In genomic region chr12:84384644-84385081, GRCm38 (mm10) we compare ENCODE assay signal across 8 mouse cellular contexts. TPM values are rescaled to one million over a fixed set of nuclear protein-coding genes. Genes with fewer than 3 reads are reported as not detected.
DNase-seq lines count a peak whose midpoint lies in the region; ATAC-seq and TF ChIP-seq lines count a peak whose summit lies in the region.

No protein-coding gene starts in this region.

- TF ChIP-seq CTCF in heart, adult 2 months (IDR thresholded peaks at IDR 0.05), result no peak
- TF ChIP-seq CTCF in small intestine, adult 2 months (IDR thresholded peaks at IDR 0.05; ENCODE audit: extremely low read depth, insufficient read length, insufficient replicate concordance, low read depth, low read length), result no peak

- H3K36me3 ChIP-seq in heart, adult 2 months (ENCODE audit: control insufficient read depth, insufficient read depth, low read length), result no peaks in the 10 kb centered on the region; the same call in none of the 2 replicates
- H3K36me3 ChIP-seq in small intestine, adult 2 months (ENCODE audit: control insufficient read depth, insufficient read depth, low read length), result peaks cover 55% of the 10 kb centered on the region
- H3K36me3 ChIP-seq in midbrain, embryonic 14.5 days (ENCODE audit: control insufficient read depth, insufficient read depth, low read length), result peaks cover 8% of the 10 kb centered on the region; the same call in 1 of the 2 replicates

- no peak for ATAC-seq in midbrain, embryonic 14.5 days (ENCODE audit: low FRiP score, low TSS enrichment)

- WGBS in heart, adult 2 months, result 40% methylated on average over 5 of the region's 5 CpGs
- 18% methylated on average over 5 of the region's 5 CpGs for WGBS in small intestine, adult 2 months
- 88% methylated on average over 5 of the region's 5 CpGs for WGBS in midbrain, embryonic 14.5 days

- 0 out of 2 replicates have a peak, but pooled peaks have one; percentile 29 for TF ChIP-seq EP300 in heart, adult 2 months (IDR thresholded peaks at IDR 0.05; ENCODE audit: insufficient read depth, low read depth, low read length)

- H3K27ac ChIP-seq in heart, adult 2 months, result peak overlapping the region; percentile 76
- H3K27ac ChIP-seq in small intestine, adult 2 months (ENCODE audit: insufficient read depth, low read depth, low read length), result peak overlapping the region; percentile 80
- H3K27ac ChIP-seq in midbrain, embryonic 14.5 days (replicated peaks; ENCODE audit: low read depth, low read length), result no peak overlapping the region

- no peaks in the 10 kb centered on the region for H3K27me3 ChIP-seq in heart, adult 2 months (ENCODE audit: control insufficient read depth, insufficient read depth, low read length)
- no peaks in the 10 kb centered on the region for H3K27me3 ChIP-seq in small intestine, adult 2 months (ENCODE audit: control insufficient read depth, insufficient read depth, low read length)
- no peaks in the 10 kb centered on the region for H3K27me3 ChIP-seq in midbrain, embryonic 14.5 days (ENCODE audit: control insufficient read depth, insufficient read depth, low read length)

- H3K4me3 ChIP-seq in heart, adult 2 months, result no peak overlapping the region
- no peak overlapping the region for H3K4me3 ChIP-seq in small intestine, adult 2 months (ENCODE audit: low read depth, low read length)
- no peak overlapping the region for H3K4me3 ChIP-seq in midbrain, embryonic 14.5 days (replicated peaks; ENCODE audit: low read depth, low read length)

- no peak for TF ChIP-seq POLR2A in heart, adult 2 months (IDR thresholded peaks at IDR 0.05; ENCODE audit: insufficient read depth, low read depth, low read length)
- TF ChIP-seq POLR2A in small intestine, adult 2 months (IDR thresholded peaks at IDR 0.05; ENCODE audit: low read depth, low read length), result no peak

- no peak overlapping the region for H3K9ac ChIP-seq in heart, adult 2 months (ENCODE audit: low read depth, low read length)
- no peak overlapping the region for H3K9ac ChIP-seq in midbrain, embryonic 14.5 days (replicated peaks; ENCODE audit: low read length)

- DNase-seq in layer of hippocampus, postnatal 10 days (ENCODE audit: low spot score in 2 of 2), result peak; percentile 23 to 28
- DNase-seq in layer of hippocampus, adult 11-12 months (ENCODE audit: low spot score), result no peak
- peak; percentile 51 to 78 for DNase-seq in heart, adult 2 months
- DNase-seq in kidney, postnatal 25 days, result peak; percentile 79 to 92
- no peak for DNase-seq in midbrain, embryonic 14.5 days
- DNase-seq in embryo, embryonic 10.5 days (ENCODE audit: low spot score), result no peak
- no peak for DNase-seq in embryo, embryonic 11 days

- H3K9me3 ChIP-seq in midbrain, embryonic 14.5 days (ENCODE audit: control insufficient read depth, low read length), result no peaks in the 10 kb centered on the region

- H3K4me2 ChIP-seq in midbrain, embryonic 14.5 days (ENCODE audit: low read length), result no peak overlapping the region

- intact Hi-C loops in heart, adult 2 months (cut with DNase I), result no loop called here

- no peaks in the 10 kb centered on the region for H3K79me2 ChIP-seq in heart, adult 2 months (replicated peaks; ENCODE audit: control insufficient read depth, insufficient read depth, low read length)

- peaks cover 5% of the 10 kb centered on the region for H3K4me1 ChIP-seq in heart, adult 2 months (ENCODE audit: control insufficient read depth, insufficient read depth, low read length)
- peaks cover 3% of the 10 kb centered on the region; the same call in 1 of the 2 replicates for H3K4me1 ChIP-seq in small intestine, adult 2 months (ENCODE audit: control insufficient read depth, insufficient read depth, insufficient read length, low read length)
- no peaks in the 10 kb centered on the region for H3K4me1 ChIP-seq in midbrain, embryonic 14.5 days (ENCODE audit: control insufficient read depth, insufficient read depth, low read length)

RNA-seq across cellular contexts. Expression of gene Fam161b, which starts 23.0 kb away (rescaled TPM):
- total RNA-seq in layer of hippocampus, postnatal 10 days (2021), result 10 to 100 TPM in 1 of 2 experiments, 1 to 10 TPM in 1; 9.4 to 10.5 TPM
- total RNA-seq in heart, adult 2 months (2021), result 10 to 100 TPM in 1 of 2 experiments, 1 to 10 TPM in 1; 9.8 to 13.2 TPM
- polyA plus RNA-seq in heart, adult 2 months (2012; rRNA removed), result 4.1 and 6.8 TPM in 2 replicates
- polyA plus RNA-seq in small intestine, adult 2 months (2012; rRNA removed), result 0.14 and 0.34 TPM in 2 replicates
- 15.9 TPM in 2 replicates for polyA plus RNA-seq in midbrain, embryonic 14.5 days (2014; fragmentation: Nextera tagmentation; extraction: Ambion mirVana)

RNA-seq across cellular contexts. Expression of gene Coq6, which starts 23.2 kb away (rescaled TPM):
- total RNA-seq in layer of hippocampus, postnatal 10 days (2021), result 10 to 100 TPM; 26.2 to 28.3 TPM
- total RNA-seq in heart, adult 2 months (2021), result 100 to 1,000 TPM in 1 of 2 experiments, 10 to 100 TPM in 1; 91.8 to 102 TPM
- 104 and 119 TPM in 2 replicates for polyA plus RNA-seq in heart, adult 2 months (2012; rRNA removed)
- polyA plus RNA-seq in small intestine, adult 2 months (2012; rRNA removed), result 26.3 and 29.9 TPM in 2 replicates
- polyA plus RNA-seq in midbrain, embryonic 14.5 days (2014; fragmentation: Nextera tagmentation; extraction: Ambion mirVana), result 46.9 and 47.9 TPM in 2 replicates

RNA-seq across cellular contexts. Expression of gene Entpd5, which starts 24.2 kb away (rescaled TPM):
- total RNA-seq in layer of hippocampus, postnatal 10 days (2021), result 10 to 100 TPM; 22.0 to 25.1 TPM
- 10 to 100 TPM; 64.9 to 68.9 TPM for total RNA-seq in heart, adult 2 months (2021)
- polyA plus RNA-seq in heart, adult 2 months (2012; rRNA removed), result 38.6 and 88.3 TPM in 2 replicates
- polyA plus RNA-seq in small intestine, adult 2 months (2012; rRNA removed), result 10.9 and 15.5 TPM in 2 replicates
- 6.4 and 12.1 TPM in 2 replicates for polyA plus RNA-seq in midbrain, embryonic 14.5 days (2014; fragmentation: Nextera tagmentation; extraction: Ambion mirVana)

RNA-seq across cellular contexts. Expression of gene Bbof1, which starts 24.2 kb away (rescaled TPM):
- total RNA-seq in layer of hippocampus, postnatal 10 days (2021), result 1 to 10 TPM; 6.8 to 8.7 TPM
- total RNA-seq in heart, adult 2 months (2021), result 1 to 10 TPM; 1.7 to 2.0 TPM
- 0.31 and 0.59 TPM in 2 replicates for polyA plus RNA-seq in heart, adult 2 months (2012; rRNA removed)
- polyA plus RNA-seq in small intestine, adult 2 months (2012; rRNA removed), result not detected in 2 replicates
- polyA plus RNA-seq in midbrain, embryonic 14.5 days (2014; fragmentation: Nextera tagmentation; extraction: Ambion mirVana), result 2.8 and 3.4 TPM in 2 replicates

RNA-seq across cellular contexts. Expression of gene Rnf113a2, which starts 32.3 kb away (rescaled TPM):
- total RNA-seq in layer of hippocampus, postnatal 10 days (2021), result 10 to 100 TPM; 12.0 to 14.5 TPM
- total RNA-seq in heart, adult 2 months (2021), result 10 to 100 TPM in 1 of 2 experiments, 1 to 10 TPM in 1; 8.4 to 11.7 TPM
- 3.7 and 6.6 TPM in 2 replicates for polyA plus RNA-seq in heart, adult 2 months (2012; rRNA removed)
- 0.81 and 1.3 TPM in 2 replicates for polyA plus RNA-seq in small intestine, adult 2 months (2012; rRNA removed)
- polyA plus RNA-seq in midbrain, embryonic 14.5 days (2014; fragmentation: Nextera tagmentation; extraction: Ambion mirVana), result 21.8 and 22.6 TPM in 2 replicates

Comparison
In these comparisons a context has a peak if more than half of its experiments do, and no peak if none do; other contexts are left out.
1. DNase-seq: peak in layer of hippocampus, postnatal 10 days (2 of 2), heart, adult 2 months (2 of 2) and kidney, postnatal 25 days (2 of 2); none in layer of hippocampus, adult 11-12 months (single experiment), midbrain, embryonic 14.5 days (single experiment), embryo, embryonic 10.5 days (single experiment) and embryo, embryonic 11 days (single experiment).